Comparison of ENCODE assay signal across 9 mouse cellular contexts in genomic region chr2:122368081-122368971, GRCm38 (mm10). TPM values are rescaled to one million over a fixed set of nuclear protein-coding genes. Genes with fewer than 3 reads are reported as not detected.
DNase-seq lines count a peak whose midpoint lies in the region; ATAC-seq and TF ChIP-seq lines count a peak whose summit lies in the region.
"Had no signal": no experiment of that assay in that cellular context is flagged by ENCODE, and none has a peak within 500 bp of the region (broad histone marks: within the 10 kb centered on the region; RNA-seq: fewer than 3 reads in every experiment).

No protein-coding gene starts in this region.

- WGBS in cerebellum, adult 2 months: 2% methylated on average over 47 of the region's 55 CpGs
- WGBS in midbrain, embryonic 12.5 days: under 1% methylated on average over 36 of the region's 55 CpGs

- peak; percentile 38 for DNase-seq in retina, embryonic 14.5 days (ENCODE audit: low spot score)
- DNase-seq in retina, postnatal 1 day: no peak
- peak; percentile 47 to 55 for DNase-seq in cerebellum, adult 2 months
- peak; percentile 23 to 59 for DNase-seq in kidney, postnatal 25 days
- no peak for DNase-seq in ovary, adult 18-20 months (ENCODE audit: low spot score)
- no peak for DNase-seq in frontal cortex, adult 2 months (ENCODE audit: extremely low spot score in 1 of 2, low spot score in 1 of 2)

- peaks cover 20% of the 10 kb centered on the region for H3K4me1 ChIP-seq in cerebellum, adult 2 months (ENCODE audit: control insufficient read depth, insufficient read depth, low read length)
- peaks cover 40% of the 10 kb centered on the region for H3K4me1 ChIP-seq in midbrain, embryonic 12.5 days

- no peaks in the 10 kb centered on the region for H3K9me3 ChIP-seq in midbrain, embryonic 12.5 days

- peak; percentile 31 for ATAC-seq in granulocyte monocyte progenitor cell, adult 5-6 weeks (replicated peaks; ENCODE audit: poor library complexity, severe bottlenecking)
- ATAC-seq in midbrain, embryonic 12.5 days (ENCODE audit: low FRiP score, low read depth): peak; percentile 59

- no peak for TF ChIP-seq CTCF in cerebellum, adult 2 months (IDR thresholded peaks at IDR 0.05; ENCODE audit: borderline replicate concordance, insufficient read depth, low read depth, low read length)

- peak overlapping the region; percentile 93 for H3K27ac ChIP-seq in cerebellum, adult 2 months (ENCODE audit: insufficient read depth, low read length)
- peak overlapping the region; percentile 70 for H3K27ac ChIP-seq in midbrain, embryonic 12.5 days (replicated peaks)

- H3K9ac ChIP-seq in midbrain, embryonic 12.5 days (replicated peaks): peak overlapping the region; percentile 96

- no peak for TF ChIP-seq POLR2A in cerebellum, adult 2 months (IDR thresholded peaks at IDR 0.05; ENCODE audit: borderline replicate concordance, insufficient read depth, low read length)

- peak overlapping the region; percentile 86 for H3K4me2 ChIP-seq in midbrain, embryonic 12.5 days (replicated peaks)

- peaks cover 12% of the 10 kb centered on the region; the same call in 1 of the 2 replicates for H3K36me3 ChIP-seq in midbrain, embryonic 12.5 days

- H3K4me3 ChIP-seq in cerebellum, adult 2 months (replicated peaks; ENCODE audit: insufficient read depth, low read depth, low read length): peak overlapping the region; percentile 96
- peak overlapping the region; percentile 94 for H3K4me3 ChIP-seq in midbrain, embryonic 12.5 days

- H3K27me3 ChIP-seq in cerebellum, adult 2 months (ENCODE audit: control insufficient read depth, insufficient read depth, low read length): no peaks in the 10 kb centered on the region
- H3K27me3 ChIP-seq in midbrain, embryonic 12.5 days: peaks cover 20% of the 10 kb centered on the region

RNA-seq across cellular contexts. Expression of gene Shf, which starts 0.6 kb away (rescaled TPM):
- polyA plus RNA-seq in cerebellum, adult 2 months (2012; rRNA removed): 344 and 410 TPM in 2 replicates
- total RNA-seq in granulocyte monocyte progenitor cell, adult 5-6 weeks (2014; fragmentation: Nextera tagmentation): 2.0 and 6.4 TPM in 2 replicates
- total RNA-seq in granulocyte monocyte progenitor cell, adult 5-6 weeks (2017): 1.9 and 3.8 TPM in 2 replicates
- 9.2 TPM in 2 replicates for polyA plus RNA-seq in midbrain, embryonic 12.5 days (2016; fragmentation: Nextera tagmentation; extraction: Ambion mirVana)
- polyA plus RNA-seq in frontal cortex, adult 2 months (2012; rRNA removed): 45.1 and 57.6 TPM in 2 replicates

RNA-seq across cellular contexts. Expression of gene Duox1, which starts 52.9 kb away (rescaled TPM):
- polyA plus RNA-seq in cerebellum, adult 2 months (2012; rRNA removed): 0.05 TPM in 2 replicates
- total RNA-seq in granulocyte monocyte progenitor cell, adult 5-6 weeks (2014; fragmentation: Nextera tagmentation): not detected in 2 replicates
- not detected in 2 replicates for total RNA-seq in granulocyte monocyte progenitor cell, adult 5-6 weeks (2017)
- 0.12 and 0.18 TPM in 2 replicates for polyA plus RNA-seq in midbrain, embryonic 12.5 days (2016; fragmentation: Nextera tagmentation; extraction: Ambion mirVana)
- 0.04 TPM in 1 of 2 replicates, not detected in the other for polyA plus RNA-seq in frontal cortex, adult 2 months (2012; rRNA removed)
- total RNA-seq: common myeloid progenitor, adult 5-6 weeks had no signal

RNA-seq across cellular contexts. Expression of gene Duoxa1, which starts 54.8 kb away (rescaled TPM):
- polyA plus RNA-seq in cerebellum, adult 2 months (2012; rRNA removed): 0.19 TPM in 1 of 2 replicates, not detected in the other
- not detected in 2 replicates for total RNA-seq in granulocyte monocyte progenitor cell, adult 5-6 weeks (2014; fragmentation: Nextera tagmentation)
- 0.10 TPM in 1 of 2 replicates, not detected in the other for total RNA-seq in granulocyte monocyte progenitor cell, adult 5-6 weeks (2017)
- polyA plus RNA-seq in midbrain, embryonic 12.5 days (2016; fragmentation: Nextera tagmentation; extraction: Ambion mirVana): 0.43 and 0.64 TPM in 2 replicates
- 0.15 TPM in 1 of 2 replicates, not detected in the other for polyA plus RNA-seq in frontal cortex, adult 2 months (2012; rRNA removed)

RNA-seq across cellular contexts. Expression of gene Slc28a2, which starts 58.0 kb away (rescaled TPM):
- polyA plus RNA-seq in cerebellum, adult 2 months (2012; rRNA removed): 0.10 and 0.43 TPM in 2 replicates
- total RNA-seq in granulocyte monocyte progenitor cell, adult 5-6 weeks (2014; fragmentation: Nextera tagmentation): 50.9 and 68.1 TPM in 2 replicates
- total RNA-seq in granulocyte monocyte progenitor cell, adult 5-6 weeks (2017): 64.3 and 72.5 TPM in 2 replicates
- polyA plus RNA-seq in midbrain, embryonic 12.5 days (2016; fragmentation: Nextera tagmentation; extraction: Ambion mirVana): not detected in 2 replicates
- 0.16 and 0.27 TPM in 2 replicates for polyA plus RNA-seq in frontal cortex, adult 2 months (2012; rRNA removed)

Comparison
In these comparisons a context has a peak if more than half of its experiments do, and no peak if none do; other contexts are left out.
1. DNase-seq: peak in retina, embryonic 14.5 days (single experiment), cerebellum, adult 2 months (2 of 2) and kidney, postnatal 25 days (2 of 2); none in retina, postnatal 1 day (single experiment), ovary, adult 18-20 months (single experiment) and frontal cortex, adult 2 months (0 of 2).